Mouse (Mus musculus): ENCODE results near the gene Ttyh1. TPM values are rescaled to one million over a fixed set of nuclear protein-coding genes. Genes with fewer than 3 reads are reported as not detected.

The Ttyh1 gene
- total RNA-seq, 1 experiment: 11.9 TPM

GRCm38 (mm10) chr7:4119976-4120921, 1.0 kb downstream of the Ttyh1 start:
- peak overlapping the region; percentile 79 to 88 for H3K4me3 ChIP-seq (ENCODE audit: insufficient read depth in 1 of 2, low read depth in 1 of 2, low read length in 2 of 2, poor library complexity in 1 of 2, severe bottlenecking in 1 of 2)
- no peaks in the 10 kb centered on the region for H3K9me3 ChIP-seq (ENCODE audit: control insufficient read depth, insufficient read depth, low read depth, low read length)
- H3K9ac ChIP-seq (ENCODE audit: insufficient read depth, low read depth, low read length, poor library complexity, severe bottlenecking): peak overlapping the region; percentile 82; the same call in 1 of the 2 replicates
- no peaks in the 10 kb centered on the region for H3K36me3 ChIP-seq (ENCODE audit: control insufficient read depth, insufficient read depth, low read length, poor library complexity, severe bottlenecking)
- in situ Hi-C loops (cut with MboI; ENCODE audit: low sequenced_read_pairs in 2 of 2, unreplicated experiment in 2 of 2): no loop called here
- peaks cover 2 to 34% of the 10 kb centered on the region in 2 experiments; a peak in 3 of 4 replicates for H3K4me1 ChIP-seq (ENCODE audit: control insufficient read depth in 2 of 2, insufficient read depth in 2 of 2, low read length in 2 of 2, poor library complexity in 1 of 2)
- TF ChIP-seq ZC3H11A (IDR thresholded peaks at IDR 0.05; ENCODE audit: borderline replicate concordance, low read depth, low read length) (no peak), MAFK (IDR thresholded peaks at IDR 0.05; ENCODE audit: insufficient read depth, low read depth, low read length) (no peak), ZNF384 (IDR thresholded peaks at IDR 0.05; ENCODE audit: low read depth, low read length) (no peak), HCFC1 (IDR thresholded peaks at IDR 0.05; ENCODE audit: borderline replicate concordance, insufficient read depth, low read length) (no peak), CHD2 (IDR thresholded peaks at IDR 0.05; ENCODE audit: low read depth, low read length) (no peak)
- no peak for DNase-seq (ENCODE audit: low read depth, low spot score)
- no peak overlapping the region for H3K27ac ChIP-seq (ENCODE audit: insufficient read depth, low read depth, low read length, poor library complexity, severe bottlenecking)

GRCm38 (mm10) chr7:4122076-4122768, 3.0 kb downstream of the Ttyh1 start:
- H3K4me1 ChIP-seq (ENCODE audit: control insufficient read depth in 2 of 2, insufficient read depth in 2 of 2, low read length in 2 of 2, poor library complexity in 1 of 2): peaks cover 7 to 43% of the 10 kb centered on the region in 2 experiments; a peak in 3 of 4 replicates
- DNase-seq (ENCODE audit: low read depth, low spot score): no peak
- H3K27ac ChIP-seq (ENCODE audit: insufficient read depth, low read depth, low read length, poor library complexity, severe bottlenecking): no peak overlapping the region
- peak overlapping the region; percentile 7 to 10; a peak in 2 of 4 replicates for H3K4me3 ChIP-seq (ENCODE audit: insufficient read depth in 1 of 2, low read depth in 1 of 2, low read length in 2 of 2, poor library complexity in 1 of 2, severe bottlenecking in 1 of 2)
- H3K9ac ChIP-seq (ENCODE audit: insufficient read depth, low read depth, low read length, poor library complexity, severe bottlenecking): no peak overlapping the region; the same call in 1 of the 2 replicates
- TF ChIP-seq CHD2 (IDR thresholded peaks at IDR 0.05; ENCODE audit: low read depth, low read length) (no peak), ZC3H11A (IDR thresholded peaks at IDR 0.05; ENCODE audit: borderline replicate concordance, low read depth, low read length) (no peak), ZNF384 (IDR thresholded peaks at IDR 0.05; ENCODE audit: low read depth, low read length) (no peak), HCFC1 (IDR thresholded peaks at IDR 0.05; ENCODE audit: borderline replicate concordance, insufficient read depth, low read length) (no peak), MAFK (IDR thresholded peaks at IDR 0.05; ENCODE audit: insufficient read depth, low read depth, low read length) (no peak)
- no peaks in the 10 kb centered on the region; the same call in 1 of the 2 replicates for H3K36me3 ChIP-seq (ENCODE audit: control insufficient read depth, insufficient read depth, low read length, poor library complexity, severe bottlenecking)
- in situ Hi-C loops (cut with MboI; ENCODE audit: low sequenced_read_pairs in 2 of 2, unreplicated experiment in 2 of 2): no loop called here
- H3K9me3 ChIP-seq (ENCODE audit: control insufficient read depth, insufficient read depth, low read depth, low read length): no peaks in the 10 kb centered on the region

GRCm38 (mm10) chr7:4122783-4123182, 3.6 kb downstream of the Ttyh1 start:
- Histone ChIP-seq H3K4me3 (ENCODE audit: insufficient read depth in 1 of 2, low read depth in 1 of 2, low read length in 2 of 2, poor library complexity in 1 of 2, severe bottlenecking in 1 of 2) (peak overlapping the region; percentile 7 to 10; a peak in 2 of 4 replicates), H3K4me1 (ENCODE audit: control insufficient read depth in 2 of 2, insufficient read depth in 2 of 2, low read length in 2 of 2, poor library complexity in 1 of 2) (peaks cover 7 to 44% of the 10 kb centered on the region in 2 experiments; a peak in 3 of 4 replicates), H3K36me3 (ENCODE audit: control insufficient read depth, insufficient read depth, low read length, poor library complexity, severe bottlenecking) (no peaks in the 10 kb centered on the region; the same call in 1 of the 2 replicates), H3K27ac (ENCODE audit: insufficient read depth, low read depth, low read length, poor library complexity, severe bottlenecking) (0 out of 2 replicates have a peak overlapping the region, but pooled peaks have one; percentile 85), H3K9me3 (ENCODE audit: control insufficient read depth, insufficient read depth, low read depth, low read length) (no peaks in the 10 kb centered on the region), H3K9ac (ENCODE audit: insufficient read depth, low read depth, low read length, poor library complexity, severe bottlenecking) (peak overlapping the region; percentile 63; the same call in 1 of the 2 replicates)
- TF ChIP-seq CHD2 (IDR thresholded peaks at IDR 0.05; ENCODE audit: low read depth, low read length): no peak
- no peak for DNase-seq (ENCODE audit: low read depth, low spot score)
- in situ Hi-C loops (cut with MboI; ENCODE audit: low sequenced_read_pairs in 2 of 2, unreplicated experiment in 2 of 2): no loop called here

GRCm38 (mm10) chr7:4123732-4124131, 4.5 kb downstream of the Ttyh1 start:
- in situ Hi-C loops (cut with MboI; ENCODE audit: low sequenced_read_pairs in 2 of 2, unreplicated experiment in 2 of 2): no loop called here
- Histone ChIP-seq H3K9ac (ENCODE audit: insufficient read depth, low read depth, low read length, poor library complexity, severe bottlenecking) (peak overlapping the region; percentile 63), H3K9me3 (ENCODE audit: control insufficient read depth, insufficient read depth, low read depth, low read length) (no peaks in the 10 kb centered on the region), H3K36me3 (ENCODE audit: control insufficient read depth, insufficient read depth, low read length, poor library complexity, severe bottlenecking) (no peaks in the 10 kb centered on the region; the same call in 1 of the 2 replicates), H3K4me1 (ENCODE audit: control insufficient read depth in 2 of 2, insufficient read depth in 2 of 2, low read length in 2 of 2, poor library complexity in 1 of 2) (peaks cover 7 to 44% of the 10 kb centered on the region in 2 experiments; a peak in 3 of 4 replicates), H3K27ac (ENCODE audit: insufficient read depth, low read depth, low read length, poor library complexity, severe bottlenecking) (peak overlapping the region; percentile 85), H3K4me3 (ENCODE audit: insufficient read depth in 1 of 2, low read depth in 1 of 2, low read length in 2 of 2, poor library complexity in 1 of 2, severe bottlenecking in 1 of 2) (0 out of 4 replicates have a peak overlapping the region, but pooled peaks of 1 of the 2 experiments have one; percentile 3)
- no peak for DNase-seq (ENCODE audit: low read depth, low spot score)
- no peak for TF ChIP-seq CHD2 (IDR thresholded peaks at IDR 0.05; ENCODE audit: low read depth, low read length)
- TF ChIP-seq HCFC1 (IDR thresholded peaks at IDR 0.05; ENCODE audit: borderline replicate concordance, insufficient read depth, low read length): no peak
- TF ChIP-seq MAFK (IDR thresholded peaks at IDR 0.05; ENCODE audit: insufficient read depth, low read depth, low read length): no peak
- no peak for TF ChIP-seq ZNF384 (IDR thresholded peaks at IDR 0.05; ENCODE audit: low read depth, low read length)
- no peak for TF ChIP-seq ZC3H11A (IDR thresholded peaks at IDR 0.05; ENCODE audit: borderline replicate concordance, low read depth, low read length)

Data from ES-E14 (cell line).